Mouse (Mus musculus): ENCODE measurements around the gene Hcar2.

GRCm38 (mm10) chr5:123904059-123904672, 38.9 kb upstream of the Hcar2 start:
- TF ChIP-seq POLR2A (IDR thresholded peaks at IDR 0.05; ENCODE audit: insufficient read depth, low read depth, low read length) (no peak), CTCF (IDR thresholded peaks at IDR 0.05; ENCODE audit: insufficient read depth, low read depth, low read length) (no peak)

Data from olfactory bulb, adult 2 months (tissue).